Mouse (Mus musculus) liver, embryonic 14.5 days (tissue): ENCODE data around the gene Clta. TPM values are rescaled to one million over a fixed set of nuclear protein-coding genes. Genes with fewer than 3 reads are reported as not detected.

Experiments
- ATAC-seq: fragments of 200-750 bp; cut with Nextera tagmentation; 2 replicates; pipeline ENCODE4 v1.8.0; 2017; ENCODE audit warnings: moderate number of reproducible peaks, mild to moderate bottlenecking, moderate library complexity; ENCODE audit not compliant: insufficient read depth
- DNase-seq, 3 experiments: peaks; one replicate each; pipeline ENCODE4 v3.0.0-alpha.2; 2012 to 2013; ENCODE audit warnings: low read depth in 3 of 3, low spot score in 3 of 3
- H3K27ac ChIP-seq: fragments of 300-500 bp; sonication (generic); 2 replicates; pipeline ENCODE4 v1.5.1; 2014; ENCODE audit warnings: moderate library complexity, mild to moderate bottlenecking, control low read depth, inconsistent platforms
- H3K27me3 ChIP-seq: fragments of 300-500 bp; sonication (generic); 2 replicates; pipeline ENCODE4 v1.6.1; 2014; ENCODE audit warnings: mild to moderate bottlenecking, low read length, moderate library complexity; ENCODE audit not compliant: control insufficient read depth, insufficient read depth
- H3K36me3 ChIP-seq: fragments of 300-500 bp; sonication (generic); replicated peaks from 2 replicates; pipeline ENCODE4 v1.6.1; 2014; ENCODE audit warnings: low read depth; ENCODE audit not compliant: control insufficient read depth, insufficient read depth
- H3K4me1 ChIP-seq, 2 experiments: fragments of 200-500 bp in 1 of 2; fragments of 300-500 bp in 1 of 2; sonication (generic) in 1 of 2; replicated peaks; 2 replicates each; pipeline ENCODE4 v1.6.1; 2012 to 2014; ENCODE audit warnings: antibody characterized with exemption in 1 of 2, inconsistent platforms in 1 of 2, low read length in 1 of 2; ENCODE audit not compliant: control insufficient read depth in 2 of 2, insufficient read depth in 2 of 2
- H3K4me2 ChIP-seq: fragments of 300-500 bp; sonication (generic); 2 replicates; pipeline ENCODE4 v1.6.1; 2014; ENCODE audit warnings: low read depth, mild to moderate bottlenecking, control low read depth, moderate library complexity
- H3K4me3 ChIP-seq, 2 experiments: fragments of 200-500 bp in 1 of 2; fragments of 300-500 bp in 1 of 2; sonication (generic) in 1 of 2; 2 replicates each; pipeline ENCODE4 v1.5.1; 2012 to 2014; ENCODE audit warnings: low read depth in 2 of 2, low read length in 2 of 2, mild to moderate bottlenecking in 2 of 2, control low read depth in 1 of 2, inconsistent platforms in 1 of 2, moderate library complexity in 1 of 2; ENCODE audit not compliant: insufficient read depth in 1 of 2
- H3K9ac ChIP-seq: fragments of 300-500 bp; sonication (generic); replicated peaks from 2 replicates; pipeline ENCODE4 v1.6.1; 2014; ENCODE audit warnings: mild to moderate bottlenecking, control low read depth, moderate library complexity
- H3K9me3 ChIP-seq: fragments of 300-500 bp; sonication (generic); 2 replicates; pipeline ENCODE4 v1.6.1; 2016; ENCODE audit warnings: low read length, mixed read lengths; ENCODE audit not compliant: control insufficient read depth
- CTCF ChIP-seq: IDR thresholded peaks from 2 replicates; pipeline ENCODE4 v1.5.1; 2016; ENCODE audit warnings: antibody characterized with exemption, low read depth, control low read depth
- EP300 ChIP-seq: IDR thresholded peaks from 2 replicates; pipeline ENCODE4 v1.6.1; 2016; ENCODE audit warnings: antibody characterized with exemption, low read depth
- whole genome bisulfite sequencing: fragments of 180-500 bp; shearing (Covaris S2); extraction: QIAGEN DNeasy Blood & Tissue Kit; methylation state at CpG from one replicate; pipeline ENCODE4 v1.1.7; 2014; ENCODE audit not compliant: insufficient replicate concordance; 5-methylcytosine and 5-hydroxymethylcytosine counted together
- polyA plus RNA-seq, 2 experiments: library from polyadenylated mRNA; depleted of rRNA in 1 of 2; stranded (reverse) in 1 of 2; unstranded in 1 of 2; fragments of >200 nt; fragmentation: Nextera tagmentation in 1 of 2; extraction: Ambion mirVana in 1 of 2; gene quantifications; 2 replicates each; pipeline versions ENCODE4 v1.2.1 to v1.2.3; 2012 to 2014

The Clta gene
- polyA plus RNA-seq, 2 experiments: 121 to 173 TPM

- no peak for ATAC-seq
Observed at GRCm38 (mm10) chr4:43969373-43969772, 34.9 kb upstream of the Clta start.

GRCm38 (mm10) chr4:43970393-43971330 is 33.6 kb upstream of the Clta start:
- H3K4me2 ChIP-seq: no peak overlapping the region
- H3K4me1 ChIP-seq: peaks cover 23 to 47% of the 10 kb centered on the region in 2 experiments
- no peak overlapping the region for H3K4me3 ChIP-seq
- no peaks in the 10 kb centered on the region for H3K27me3 ChIP-seq
- no peak overlapping the region for H3K9ac ChIP-seq
- no peaks in the 10 kb centered on the region for H3K9me3 ChIP-seq
- 81% methylated on average over 20 of the region's 20 CpGs for WGBS
- ATAC-seq: no peak
- TF ChIP-seq CTCF: no peak
- no peak for TF ChIP-seq EP300
- no peak overlapping the region for H3K27ac ChIP-seq
- no peaks in the 10 kb centered on the region; the same call in 1 of the 2 replicates for H3K36me3 ChIP-seq
- DNase-seq: no peak

More at GRCm38 (mm10) chr4:43969373-43969772, 34.9 kb upstream of the Clta start:
- peaks cover 36 to 53% of the 10 kb centered on the region in 2 experiments for H3K4me1 ChIP-seq
- H3K36me3 ChIP-seq: no peaks in the 10 kb centered on the region; the same call in 1 of the 2 replicates
- TF ChIP-seq EP300 (no peak), CTCF (no peak)
- H3K4me3 ChIP-seq: no peak overlapping the region
- 42% methylated on average over 4 of the region's 4 CpGs for WGBS
- H3K9ac ChIP-seq: no peak overlapping the region
- no peaks in the 10 kb centered on the region for H3K27me3 ChIP-seq
- no peaks in the 10 kb centered on the region for H3K9me3 ChIP-seq
- no peak overlapping the region for H3K27ac ChIP-seq
- H3K4me2 ChIP-seq: no peak overlapping the region
- DNase-seq: no peak

- ATAC-seq (peak; percentile 15; the same call in 1 of the 2 replicates), DNase-seq (no peak)
- TF ChIP-seq EP300: no peak
- no peak for TF ChIP-seq CTCF
- Histone ChIP-seq H3K4me1 (peaks cover 13 to 39% of the 10 kb centered on the region in 2 experiments), H3K4me3 (no peak overlapping the region), H3K9ac (peak overlapping the region; percentile 9; the same call in 1 of the 2 replicates), H3K9me3 (no peaks in the 10 kb centered on the region), H3K27ac (peak overlapping the region; percentile 57), H3K27me3 (no peaks in the 10 kb centered on the region), H3K36me3 (no peaks in the 10 kb centered on the region; the same call in 1 of the 2 replicates), H3K4me2 (peak overlapping the region; percentile 47; the same call in 1 of the 2 replicates)
- WGBS: 48% methylated on average over 9 of the region's 9 CpGs
Observed at GRCm38 (mm10) chr4:43971541-43972136, 32.6 kb upstream of the Clta start.

GRCm38 (mm10) chr4:43972137-43972591 is 32.1 kb upstream of the Clta start:
- peaks cover 12 to 34% of the 10 kb centered on the region in 2 experiments for H3K4me1 ChIP-seq
- H3K4me2 ChIP-seq: peak overlapping the region; percentile 47; the same call in 1 of the 2 replicates
- DNase-seq: peak in 1 of 3 experiments; percentile 50
- WGBS: 2% methylated on average over 8 of the region's 8 CpGs
- no peaks in the 10 kb centered on the region; the same call in 1 of the 2 replicates for H3K36me3 ChIP-seq
- no peak overlapping the region for H3K4me3 ChIP-seq
- H3K27ac ChIP-seq: peak overlapping the region; percentile 57
- peak; percentile 69 for ATAC-seq
- TF ChIP-seq CTCF (no peak), EP300 (no peak)
- no peaks in the 10 kb centered on the region for H3K27me3 ChIP-seq
- no peaks in the 10 kb centered on the region for H3K9me3 ChIP-seq
- peak overlapping the region; percentile 9; the same call in 1 of the 2 replicates for H3K9ac ChIP-seq
